Mouse (Mus musculus): ENCODE measurements around the gene Ccl11. TPM values are rescaled to one million over a fixed set of nuclear protein-coding genes. Genes with fewer than 3 reads are reported as not detected.

The Ccl11 gene
- polyA plus RNA-seq (2012; rRNA removed): 0.18 TPM in 1 of 2 replicates, not detected in the other

GRCm38 (mm10) chr11:82057646-82058045 is at the start of gene Ccl11:
TSS of gene Ccl11 (plus strand) at chr11:82057823.

GRCm38 (mm10) chr11:82035356-82035755 is 22.3 kb upstream of the Ccl11 start, which contains the start of gene Ccl2:
TSS of gene Ccl2 (plus strand) at chr11:82035571.

GRCm38 (mm10) chr11:82038535-82038934 is 19.1 kb upstream of the Ccl11 start, which contains the start of gene Gm17268:
TSS of gene Gm17268 (minus strand) at chr11:82038562.

GRCm38 (mm10) chr11:82045471-82045870 is 12.2 kb upstream of the Ccl11 start, which contains the start of gene Ccl7:
TSS of gene Ccl7 (plus strand) at chr11:82045712.

GRCm38 (mm10) chr11:82101529-82101928 is 43.9 kb downstream of the Ccl11 start, which contains the start of gene Ccl12:
TSS of gene Ccl12 (plus strand) at chr11:82101845.

Other genes with a start within 250 kb of the Ccl11 start
- gene 5530401A14Rik, start 197.2 kb upstream of the Ccl11 start, polyA plus RNA-seq (2012; rRNA removed): not detected in 2 replicates
- gene Asic2, start 89.4 kb upstream of the Ccl11 start, polyA plus RNA-seq (2012; rRNA removed): 0.01 TPM in 1 of 2 replicates, not detected in the other
- gene Ccl2, start 22.3 kb upstream of the Ccl11 start, polyA plus RNA-seq (2012; rRNA removed): 1.1 and 1.3 TPM in 2 replicates
- not detected in 2 replicates for gene Gm17268, start 19.3 kb upstream of the Ccl11 start, polyA plus RNA-seq (2012; rRNA removed)
- gene Ccl7, start 12.1 kb upstream of the Ccl11 start, polyA plus RNA-seq (2012; rRNA removed): 0.16 and 0.27 TPM in 2 replicates
- gene Ccl12, start 44.0 kb downstream of the Ccl11 start, polyA plus RNA-seq (2012; rRNA removed): 0.47 and 0.70 TPM in 2 replicates
- not detected in 2 replicates for gene Ccl8, start 57.4 kb downstream of the Ccl11 start, polyA plus RNA-seq (2012; rRNA removed)
- gene Ccl1, start 247.9 kb downstream of the Ccl11 start, polyA plus RNA-seq (2012; rRNA removed): not detected in 2 replicates